Mouse (Mus musculus) ovary, postnatal 14 days (tissue): ENCODE results near the gene Dupd1.
"Not testable (repeated sequence)": the region's sequence is repeated elsewhere in the genome, so short reads cannot be mapped to it uniquely, and the experiment has no call there.

Source experiments
- DNase-seq: peaks from one replicate; pipeline ENCODE4 v3.0.0; 2022; ENCODE audit warnings: low spot score

Dupd1 gene

GRCm38 (mm10) chr14:21674471-21674870 lies 39.9 kb downstream of the Dupd1 start:
- no peak for DNase-seq

- no peak for DNase-seq
Observed at GRCm38 (mm10) chr14:21673100-21673499, 41.3 kb downstream of the Dupd1 start.

- not testable (repeated sequence) for DNase-seq
Observed at GRCm38 (mm10) chr14:21670422-21671006, 43.9 kb downstream of the Dupd1 start.

- DNase-seq, result no peak
Observed at GRCm38 (mm10) chr14:21669633-21670421, 44.5 kb downstream of the Dupd1 start.

GRCm38 (mm10) chr14:21669218-21669617 lies 45.2 kb downstream of the Dupd1 start:
- no peak for DNase-seq

GRCm38 (mm10) chr14:21662465-21663142 lies 51.8 kb downstream of the Dupd1 start:
- no peak for DNase-seq

GRCm38 (mm10) chr14:21659652-21660051 lies 54.7 kb downstream of the Dupd1 start:
- peak; percentile 46 for DNase-seq

GRCm38 (mm10) chr14:21659155-21659554 lies 55.2 kb downstream of the Dupd1 start:
- no peak for DNase-seq

- no peak for DNase-seq
Observed at GRCm38 (mm10) chr14:21653813-21654212, 60.6 kb downstream of the Dupd1 start.

- DNase-seq, result no peak
Observed at GRCm38 (mm10) chr14:21640806-21641435, 73.5 kb downstream of the Dupd1 start.

- DNase-seq, result no peak
Observed at GRCm38 (mm10) chr14:21636548-21636947, 77.8 kb downstream of the Dupd1 start.

- no peak for DNase-seq
Observed at GRCm38 (mm10) chr14:21631665-21632200, 82.6 kb downstream of the Dupd1 start.
